Mouse (Mus musculus): ENCODE measurements at regions not wholly inside any gene's neighbourhood (a gene's known extent, or its start where the extent isn't known, plus 50 kb on each side); places are given as distances from the start of the nearest gene placed in this dataset.

GRCm38 (mm10) chr15:70920138-70920537 is 2914.2 kb upstream of the Gm6569 start:
- no peak for ATAC-seq (replicated peaks; ENCODE audit: low read depth, poor library complexity, severe bottlenecking)

GRCm38 (mm10) chr15:70920862-70921261 is 2913.5 kb upstream of the Gm6569 start:
- peak; percentile 76 for ATAC-seq (replicated peaks; ENCODE audit: low read depth, poor library complexity, severe bottlenecking)

All from common myeloid progenitor, adult 5-6 weeks (primary cell).